9 mouse cellular contexts compared by ENCODE assay signal in genomic region chr8:83902961-83903666, GRCm38 (mm10). TPM values are rescaled to one million over a fixed set of nuclear protein-coding genes. Genes with fewer than 3 reads are reported as not detected.
DNase-seq lines count a peak whose midpoint lies in the region; ATAC-seq and TF ChIP-seq lines count a peak whose summit lies in the region.
"Had no signal": no experiment of that assay in that cellular context is flagged by ENCODE, and none has a peak within 500 bp of the region (broad histone marks: within the 10 kb centered on the region; RNA-seq: fewer than 3 reads in every experiment).

No protein-coding gene starts in this region.

- peak; percentile 61 for DNase-seq in gastrocnemius, adult 2 months
- no peak for DNase-seq in gastrocnemius, adult 8-10 months (ENCODE audit: low spot score in 2 of 2)
- DNase-seq in cerebellum, postnatal 25 days: peak; percentile 54 to 67
- DNase-seq in hindbrain, embryonic 14.5 days (ENCODE audit: low spot score): no peak
- peak; percentile 45 for DNase-seq in midbrain, embryonic 10.5 days (ENCODE audit: low spot score)
- peak; percentile 49 for DNase-seq in thymus, adult 2 months
- no peak for DNase-seq in gastrocnemius, postnatal 10 days

- H3K4me2 ChIP-seq in hindbrain, embryonic 14.5 days (replicated peaks): peak overlapping the region; percentile 72

- H3K4me1 ChIP-seq in E14TG2a.4 (replicated peaks; ENCODE audit: low read depth, low read length): peaks cover 50% of the 10 kb centered on the region
- H3K4me1 ChIP-seq in hindbrain, embryonic 14.5 days (replicated peaks; ENCODE audit: control insufficient read depth, insufficient read depth, low read length): peaks cover 39% of the 10 kb centered on the region
- H3K4me1 ChIP-seq in midbrain, embryonic 10.5 days: peaks cover 62% of the 10 kb centered on the region
- H3K4me1 ChIP-seq in thymus, adult 2 months (replicated peaks; ENCODE audit: control insufficient read depth, insufficient read depth, low read length): peaks cover 28% of the 10 kb centered on the region

- peaks cover 43% of the 10 kb centered on the region for H3K36me3 ChIP-seq in E14TG2a.4 (ENCODE audit: insufficient read depth, low read length)
- H3K36me3 ChIP-seq in hindbrain, embryonic 14.5 days (replicated peaks; ENCODE audit: control insufficient read depth, insufficient read depth): peaks cover 6% of the 10 kb centered on the region; the same call in 1 of the 2 replicates
- H3K36me3 ChIP-seq in midbrain, embryonic 10.5 days: peaks cover 4% of the 10 kb centered on the region; the same call in 1 of the 2 replicates
- H3K36me3 ChIP-seq in thymus, adult 2 months (ENCODE audit: control insufficient read depth, insufficient read depth, low read length): no peaks in the 10 kb centered on the region

- 15% methylated on average over 12 of the region's 13 CpGs for WGBS in hindbrain, embryonic 14.5 days
- WGBS in midbrain, embryonic 10.5 days: 9% methylated on average over 13 of the region's 13 CpGs
- 49% methylated on average over 13 of the region's 13 CpGs for WGBS in thymus, adult 2 months

- no peak for TF ChIP-seq POLR2A in thymus, adult 2 months (IDR thresholded peaks at IDR 0.05; ENCODE audit: control insufficient read depth, extremely low read depth, insufficient read depth, low read length, poor library complexity)

- H3K9me3 ChIP-seq in E14TG2a.4 (ENCODE audit: low read length): peaks cover 15% of the 10 kb centered on the region
- no peaks in the 10 kb centered on the region for H3K9me3 ChIP-seq in hindbrain, embryonic 14.5 days (ENCODE audit: control insufficient read depth, low read length)
- no peaks in the 10 kb centered on the region for H3K9me3 ChIP-seq in midbrain, embryonic 10.5 days (replicated peaks)

- peak overlapping the region; percentile 98 for H3K9ac ChIP-seq in hindbrain, embryonic 14.5 days

- 0 out of 2 replicates have a peak overlapping the region, but pooled peaks have one; percentile 6 for H3K4me3 ChIP-seq in gastrocnemius, adult 2 months
- H3K4me3 ChIP-seq in E14TG2a.4 (replicated peaks; ENCODE audit: low read length): peak overlapping the region; percentile 96
- peak overlapping the region; percentile 98 for H3K4me3 ChIP-seq in hindbrain, embryonic 14.5 days (replicated peaks; ENCODE audit: low read length)
- H3K4me3 ChIP-seq in midbrain, embryonic 10.5 days: peak overlapping the region; percentile 2
- H3K4me3 ChIP-seq in thymus, adult 2 months (ENCODE audit: control insufficient read depth, insufficient read depth, low read length): no peak overlapping the region

- H3K27ac ChIP-seq in gastrocnemius, adult 2 months: 0 out of 2 replicates have a peak overlapping the region, but pooled peaks have one; percentile 12
- no peak overlapping the region for H3K27ac ChIP-seq in hindbrain, embryonic 14.5 days
- H3K27ac ChIP-seq in midbrain, embryonic 10.5 days (replicated peaks): peak overlapping the region; percentile 52
- H3K27ac ChIP-seq in thymus, adult 2 months (ENCODE audit: control insufficient read depth, insufficient read depth, low read length): no peak overlapping the region

- ATAC-seq in hindbrain, embryonic 14.5 days (ENCODE audit: low FRiP score): no peak
- ATAC-seq: Patski had no signal

- peaks cover under 1% of the 10 kb centered on the region; the same call in 1 of the 2 replicates for H3K27me3 ChIP-seq in E14TG2a.4 (ENCODE audit: insufficient read depth, low read length)
- no peaks in the 10 kb centered on the region for H3K27me3 ChIP-seq in hindbrain, embryonic 14.5 days (ENCODE audit: control insufficient read depth, insufficient read depth, low read length)
- H3K27me3 ChIP-seq in midbrain, embryonic 10.5 days (ENCODE audit: low read depth, poor library complexity, severe bottlenecking): peaks cover 4% of the 10 kb centered on the region
- H3K27me3 ChIP-seq in thymus, adult 2 months (ENCODE audit: control insufficient read depth, insufficient read depth, low read length): no peaks in the 10 kb centered on the region
- H3K27me3 ChIP-seq: Patski had no signal

- intact Hi-C loops in gastrocnemius, adult 2 months (cut with DNase I): no loop called here

- TF ChIP-seq CTCF in gastrocnemius, adult 2 months (IDR thresholded peaks at IDR 0.05): peak; percentile 34
- TF ChIP-seq CTCF in E14TG2a.4 (conservative IDR thresholded peaks at IDR 0.05; ENCODE audit: low read length): peak; percentile 36
- TF ChIP-seq CTCF in thymus, adult 2 months (IDR thresholded peaks at IDR 0.05; ENCODE audit: borderline replicate concordance, control insufficient read depth, extremely low read depth, insufficient read depth, low read length, poor library complexity): no peak

RNA-seq across cellular contexts. Expression of gene Adgrl1, which starts 3.2 kb away (rescaled TPM):
- 10 to 100 TPM; 14.7 to 22.5 TPM for total RNA-seq in gastrocnemius, adult 2 months (2021)
- total RNA-seq in gastrocnemius, adult 8-10 months (2022): 10 to 100 TPM in 2 of 4 experiments, 1 to 10 TPM in 2; 9.8 to 17.5 (median 12.5) TPM
- 67.1 and 72.0 TPM in 2 replicates for polyA plus RNA-seq in hindbrain, embryonic 14.5 days (2014; fragmentation: Nextera tagmentation; extraction: Ambion mirVana)
- polyA plus RNA-seq in midbrain, embryonic 10.5 days (2016; fragmentation: Nextera tagmentation; extraction: Ambion mirVana): 8.6 and 11.3 TPM in 2 replicates
- polyA plus RNA-seq in thymus, adult 2 months (2012; rRNA removed): 170 and 184 TPM in 2 replicates
- 10 to 100 TPM; 19.6 to 25.2 TPM for total RNA-seq in gastrocnemius, postnatal 10 days (2021)

RNA-seq across cellular contexts. Expression of gene Gm10644, which starts 51.9 kb away (rescaled TPM):
- under 1 TPM; 0.64 to 0.84 TPM for total RNA-seq in gastrocnemius, adult 2 months (2021)
- total RNA-seq in gastrocnemius, adult 8-10 months (2022): under 1 TPM; 0.24 to 0.94 (median 0.58) TPM
- 0.76 and 1.1 TPM in 2 replicates for polyA plus RNA-seq in hindbrain, embryonic 14.5 days (2014; fragmentation: Nextera tagmentation; extraction: Ambion mirVana)
- polyA plus RNA-seq in midbrain, embryonic 10.5 days (2016; fragmentation: Nextera tagmentation; extraction: Ambion mirVana): 0.94 and 1.0 TPM in 2 replicates
- 0.75 and 1.1 TPM in 2 replicates for polyA plus RNA-seq in thymus, adult 2 months (2012; rRNA removed)
- under 1 TPM in 1 of 2 experiments, not detected in 1; 0.32 TPM for total RNA-seq in gastrocnemius, postnatal 10 days (2021)

RNA-seq across cellular contexts. Expression of gene Asf1b, which starts 52.2 kb away (rescaled TPM):
- total RNA-seq in gastrocnemius, adult 2 months (2021): under 1 TPM; 0.23 to 0.42 TPM
- under 1 TPM; 0.31 to 0.56 (median 0.41) TPM for total RNA-seq in gastrocnemius, adult 8-10 months (2022)
- 10.5 and 10.7 TPM in 2 replicates for polyA plus RNA-seq in hindbrain, embryonic 14.5 days (2014; fragmentation: Nextera tagmentation; extraction: Ambion mirVana)
- 106 and 115 TPM in 2 replicates for polyA plus RNA-seq in midbrain, embryonic 10.5 days (2016; fragmentation: Nextera tagmentation; extraction: Ambion mirVana)
- polyA plus RNA-seq in thymus, adult 2 months (2012; rRNA removed): 170 and 243 TPM in 2 replicates
- total RNA-seq in gastrocnemius, postnatal 10 days (2021): 1 to 10 TPM; 6.5 to 7.3 TPM

Comparison
In these comparisons a context has a peak if more than half of its experiments do, and no peak if none do; other contexts are left out.
1. DNase-seq: peak in gastrocnemius, adult 2 months (single experiment), cerebellum, postnatal 25 days (2 of 2), midbrain, embryonic 10.5 days (single experiment) and thymus, adult 2 months (single experiment); none in gastrocnemius, adult 8-10 months (0 of 2), hindbrain, embryonic 14.5 days (single experiment) and gastrocnemius, postnatal 10 days (single experiment).
2. RNA of gene Asf1b, which starts 52.2 kb away (total RNA-seq): 6.5 to 7.3 TPM in gastrocnemius, postnatal 10 days; 0.31 to 0.56 TPM in gastrocnemius, adult 8-10 months and 0.23 to 0.42 TPM in gastrocnemius, adult 2 months; every median in the first group is over 4 times any median in the second.
3. H3K27ac ChIP-seq: peak in gastrocnemius, adult 2 months (single experiment) and midbrain, embryonic 10.5 days (single experiment); none in hindbrain, embryonic 14.5 days (single experiment) and thymus, adult 2 months (single experiment).